Mouse (Mus musculus) heart, postnatal 10 days (tissue): Measurements from ENCODE around the gene Zfp688. TPM values are rescaled to one million over a fixed set of nuclear protein-coding genes. Genes with fewer than 3 reads are reported as not detected.

ENCODE experiments used
- total RNA-seq, 2 experiments: library from RNA; stranded (reverse); gene quantifications; 2 replicates each; pipeline ENCODE4 v1.2.3; 2021

Gene Zfp688
- total RNA-seq, 2 experiments from 2014 or later: 3.8 to 6.2 TPM

Other genes with a start within 250 kb of the Zfp688 start
- gene Cd2bp2, start 226.0 kb downstream of the Zfp688 start, total RNA-seq: 10 to 100 TPM; 46.8 to 49.2 TPM
- gene Tbc1d10b, start 213.6 kb downstream of the Zfp688 start, total RNA-seq: 10 to 100 TPM; 35.3 to 37.2 TPM
- gene Mylpf, start 213.2 kb downstream of the Zfp688 start, total RNA-seq: 1 to 10 TPM; 1.7 to 2.5 TPM
- gene Zfp553, start 189.0 kb downstream of the Zfp688 start, total RNA-seq: 1 to 10 TPM; 6.8 to 8.8 TPM
- gene Sept1, start 188.9 kb downstream of the Zfp688 start, total RNA-seq: 10 to 100 TPM; 11.5 to 15.5 TPM
- gene Zfp771, start 177.8 kb downstream of the Zfp688 start, total RNA-seq: 10 to 100 TPM; 14.3 to 15.9 TPM
- 10 to 100 TPM; 45.2 to 48.5 TPM for gene Dctpp1, start 161.4 kb downstream of the Zfp688 start, total RNA-seq
- gene Sephs2, start 148.0 kb downstream of the Zfp688 start, total RNA-seq: 10 to 100 TPM; 39.4 to 49.4 TPM
- 1 to 10 TPM; 2.8 to 3.7 TPM for gene Itgal, start 125.8 kb downstream of the Zfp688 start, total RNA-seq
- 10 to 100 TPM; 40.4 to 43.0 TPM for gene Zfp768, start 76.5 kb downstream of the Zfp688 start, total RNA-seq
- gene Zfp747, start 46.0 kb downstream of the Zfp688 start, total RNA-seq: 1 to 10 TPM; 5.5 to 5.6 TPM
- gene 9130019O22Rik, start 34.9 kb downstream of the Zfp688 start, total RNA-seq: 1 to 10 TPM; 2.9 to 3.2 TPM
- gene E430018J23Rik, start 28.4 kb downstream of the Zfp688 start, total RNA-seq: 1 to 10 TPM; 4.7 to 5.7 TPM
- 1 to 10 TPM; 4.7 TPM for gene Zfp764, start 15.2 kb downstream of the Zfp688 start, total RNA-seq
- 1 to 10 TPM; 2.7 to 3.0 TPM for gene Zfp689, start 27.1 kb upstream of the Zfp688 start, total RNA-seq
- gene Prr14, start 37.5 kb upstream of the Zfp688 start, total RNA-seq: 10 to 100 TPM; 27.1 to 27.4 TPM
- gene Fbrs, start 57.1 kb upstream of the Zfp688 start, total RNA-seq: 10 to 100 TPM; 41.6 to 42.1 TPM
- gene Srcap, start 89.9 kb upstream of the Zfp688 start, total RNA-seq: 10 to 100 TPM; 67.8 to 74.8 TPM
- gene Gm42715, start 97.5 kb upstream of the Zfp688 start, total RNA-seq: 10 to 100 TPM; 14.1 to 14.3 TPM
- not detected for gene Tmem265, start 139.3 kb upstream of the Zfp688 start, total RNA-seq
- gene Phkg2, start 151.3 kb upstream of the Zfp688 start, total RNA-seq: 10 to 100 TPM; 21.0 to 21.1 TPM
- 1 to 10 TPM; 7.3 to 8.7 TPM for gene Ccdc189, start 166.5 kb upstream of the Zfp688 start, total RNA-seq
- 10 to 100 TPM; 54.3 to 57.0 TPM for gene Rnf40, start 166.7 kb upstream of the Zfp688 start, total RNA-seq
- 10 to 100 TPM; 32.4 to 35.1 TPM for gene Zfp629, start 193.7 kb upstream of the Zfp688 start, total RNA-seq